Mouse (Mus musculus): ENCODE results near the gene Epo. TPM values are rescaled to one million over a fixed set of nuclear protein-coding genes. Genes with fewer than 3 reads are reported as not detected.
A peak's percentile ranks its signal among the peaks of the same experiment; 100 is the strongest.

The Epo gene
- total RNA-seq, 2 experiments from 2014 or later, result not detected

GRCm38 (mm10) chr5:137481897-137482296, 51.1 kb downstream of the Epo start:
- DNase-seq (ENCODE audit: low spot score in 2 of 2), result no peak

DNA sequence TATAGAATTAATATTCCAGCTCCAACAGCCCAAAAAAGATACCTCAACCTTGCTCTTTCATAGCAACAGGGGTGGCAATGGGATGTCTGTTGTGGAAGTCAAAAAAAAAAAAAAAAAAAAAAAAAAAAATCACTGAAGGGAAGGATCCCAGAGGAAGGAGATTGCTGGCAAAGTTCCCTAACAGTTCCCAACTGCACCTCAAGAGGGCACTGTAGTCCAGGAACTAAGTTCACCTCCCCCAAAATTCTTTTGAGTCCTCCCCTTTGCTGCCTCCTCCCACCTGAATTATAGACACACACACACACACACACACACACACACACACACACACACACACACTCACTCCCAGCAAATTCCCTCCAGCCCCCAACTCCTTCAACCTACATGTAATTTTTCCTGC, 51.9 kb downstream of the Epo start:
- DNase-seq (ENCODE audit: low spot score in 2 of 2), result peak; percentile 64 to 93

- DNase-seq (ENCODE audit: low spot score in 2 of 2), result no peak
These were observed 56.1 kb downstream of the Epo start, which contains the start of gene Zan for GRCm38 (mm10) chr5:137476964-137477363. Zan (minus strand) TSS chr5:137477064.

DNA sequence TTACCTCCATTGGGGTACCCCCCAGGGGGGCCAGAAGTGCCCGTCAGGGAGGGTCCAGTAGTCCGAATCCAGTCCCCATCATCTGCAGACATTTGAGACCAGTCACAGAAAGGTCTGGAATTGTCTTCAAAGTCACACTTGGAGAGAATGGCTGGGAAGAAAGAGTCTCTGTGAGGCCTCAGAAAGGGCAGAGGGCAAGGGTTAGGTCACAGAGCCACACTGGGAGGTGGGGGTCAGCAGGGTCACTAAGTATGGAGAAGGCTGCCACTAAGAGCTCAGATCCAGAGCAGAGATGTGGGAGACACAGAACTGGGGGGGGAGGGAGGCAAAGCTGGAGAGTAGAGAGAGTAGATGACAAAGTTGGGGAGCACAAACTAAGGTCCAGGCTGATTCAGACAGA, 58.7 kb downstream of the Epo start:
- no peak for DNase-seq (ENCODE audit: low spot score in 2 of 2)

DNA sequence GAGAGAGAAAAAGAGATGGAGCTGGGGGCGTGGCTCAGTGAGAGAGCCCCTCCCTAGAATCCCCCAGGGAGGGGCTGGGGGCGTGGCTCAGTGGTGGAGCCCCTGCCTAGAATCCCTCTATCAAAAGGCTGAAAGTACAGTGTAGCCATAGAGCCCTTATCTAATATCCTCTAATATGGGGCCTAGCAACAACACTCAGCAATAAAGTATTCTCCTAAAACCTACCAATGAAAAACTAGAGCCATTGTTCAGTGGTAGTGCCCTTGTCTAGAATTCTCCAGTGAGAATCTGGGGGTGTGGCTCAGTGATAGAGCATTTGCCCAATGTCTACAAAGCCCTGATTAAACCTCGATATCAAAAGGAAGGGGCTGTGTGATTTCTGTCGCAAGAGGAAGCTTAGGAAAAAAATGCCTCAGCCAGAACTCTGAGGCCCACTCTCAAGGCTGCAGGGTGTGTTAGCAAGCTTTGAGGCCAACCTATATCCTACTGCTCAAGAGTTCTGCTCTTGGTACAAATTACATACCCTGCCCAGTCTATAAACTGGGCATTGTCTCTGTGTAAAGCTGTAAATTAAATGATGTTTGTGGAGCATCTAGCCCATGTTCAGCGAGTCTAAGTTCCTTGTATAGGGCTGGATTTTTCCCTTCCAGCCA, 60.7 kb downstream of the Epo start:
- DNase-seq (ENCODE audit: low spot score in 2 of 2), result no peak

GRCm38 (mm10) chr5:137466946-137467345, 66.1 kb downstream of the Epo start:
- DNase-seq (ENCODE audit: low spot score in 2 of 2), result no peak

DNA sequence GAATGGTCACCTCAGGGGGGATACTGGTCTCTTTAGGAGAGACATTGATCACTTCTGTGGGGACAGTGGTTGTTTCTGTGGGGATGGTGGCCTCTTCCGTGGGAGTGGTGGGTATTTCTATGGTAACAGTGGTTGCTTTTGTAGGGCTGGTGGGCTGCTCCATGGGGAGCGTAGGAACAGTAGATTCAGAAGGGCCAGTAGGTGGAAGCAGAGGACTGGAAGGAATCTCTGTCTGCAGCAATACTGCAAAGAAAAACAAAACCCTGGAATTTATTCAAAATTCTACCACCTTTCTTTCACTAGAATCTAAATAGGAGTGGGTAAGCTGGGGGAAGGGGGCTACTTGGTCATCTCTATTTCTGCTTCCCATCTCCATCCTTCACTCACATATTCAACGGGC, 68.0 kb downstream of the Epo start:
- peak in 1 of 2 experiments; percentile 44 for DNase-seq (ENCODE audit: low spot score in 2 of 2)

DNA sequence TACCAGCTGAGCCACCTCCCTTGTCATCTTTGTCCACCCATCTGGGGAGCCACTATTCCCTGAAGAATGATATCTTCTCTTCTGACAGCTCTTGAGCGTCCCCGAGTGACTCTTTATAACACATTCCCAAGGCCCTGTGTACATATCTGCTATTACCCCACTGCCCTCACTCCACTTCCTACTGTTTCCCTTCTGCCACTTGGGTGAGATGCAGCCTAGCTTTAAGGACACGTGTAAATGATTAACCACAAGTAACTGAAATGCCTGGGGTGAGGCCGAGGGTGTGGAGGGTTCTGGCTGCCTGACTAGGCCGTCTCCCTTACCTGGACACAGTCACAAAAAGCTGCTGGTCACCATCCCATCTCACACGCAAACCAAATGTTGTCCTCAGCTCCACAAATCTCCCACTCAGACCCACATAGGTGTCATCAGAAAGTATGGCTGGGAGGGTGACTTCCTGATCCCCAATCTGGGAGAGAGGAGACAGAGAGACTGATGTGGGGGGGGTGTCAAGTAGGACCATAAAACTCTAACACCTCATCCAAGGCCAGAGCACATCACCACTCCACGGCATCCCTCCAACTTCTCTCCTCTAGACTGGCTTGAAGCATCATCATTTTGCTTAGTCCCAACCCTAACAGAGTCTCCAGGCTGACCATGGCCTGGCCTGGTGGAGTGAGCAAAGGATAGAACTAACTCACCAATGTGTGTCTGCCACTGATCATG, 77.0 kb downstream of the Epo start:
- no peak for DNase-seq (ENCODE audit: low spot score in 2 of 2)

DNA sequence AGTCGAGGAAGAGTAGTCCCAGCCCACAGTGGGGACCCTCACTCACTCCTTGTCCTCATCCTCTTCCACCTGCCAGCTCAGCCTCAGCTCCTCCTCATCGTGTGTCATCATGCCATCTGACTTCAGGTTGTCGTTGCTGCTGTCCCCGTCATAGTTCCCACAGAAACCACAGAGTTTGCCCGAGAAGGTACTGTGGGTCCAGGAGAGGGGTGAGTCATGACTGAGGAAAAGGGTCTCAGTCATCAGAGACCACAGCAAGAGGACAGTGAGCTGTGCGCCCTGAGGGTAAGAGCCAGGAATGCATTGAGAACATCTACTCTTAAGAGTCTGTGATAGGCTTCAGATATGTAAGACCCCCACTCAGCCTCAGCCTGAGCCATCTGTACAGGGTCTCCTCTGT, 77.8 kb downstream of the Epo start:
- no peak for DNase-seq (ENCODE audit: low spot score in 2 of 2)

DNA sequence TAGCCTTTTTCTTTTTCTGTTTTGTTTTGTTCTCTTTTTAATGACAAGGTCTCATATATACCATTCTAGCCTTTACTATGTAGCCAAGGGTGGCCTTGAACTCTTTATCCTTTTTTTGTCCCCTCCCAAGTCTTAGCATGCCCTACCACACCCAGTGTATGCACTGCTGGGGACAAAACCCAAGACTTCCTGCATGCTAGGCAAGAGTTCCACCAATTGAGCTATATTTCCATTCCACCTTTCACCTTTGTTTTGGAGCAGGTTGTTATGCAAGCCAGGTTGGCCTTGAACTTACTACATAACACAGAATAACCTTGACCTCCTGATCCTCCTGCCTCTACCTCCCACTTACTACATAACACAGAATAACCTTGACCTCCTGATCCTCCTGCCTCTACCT, 87.5 kb downstream of the Epo start:
- no peak for DNase-seq (ENCODE audit: low spot score in 2 of 2)

DNA sequence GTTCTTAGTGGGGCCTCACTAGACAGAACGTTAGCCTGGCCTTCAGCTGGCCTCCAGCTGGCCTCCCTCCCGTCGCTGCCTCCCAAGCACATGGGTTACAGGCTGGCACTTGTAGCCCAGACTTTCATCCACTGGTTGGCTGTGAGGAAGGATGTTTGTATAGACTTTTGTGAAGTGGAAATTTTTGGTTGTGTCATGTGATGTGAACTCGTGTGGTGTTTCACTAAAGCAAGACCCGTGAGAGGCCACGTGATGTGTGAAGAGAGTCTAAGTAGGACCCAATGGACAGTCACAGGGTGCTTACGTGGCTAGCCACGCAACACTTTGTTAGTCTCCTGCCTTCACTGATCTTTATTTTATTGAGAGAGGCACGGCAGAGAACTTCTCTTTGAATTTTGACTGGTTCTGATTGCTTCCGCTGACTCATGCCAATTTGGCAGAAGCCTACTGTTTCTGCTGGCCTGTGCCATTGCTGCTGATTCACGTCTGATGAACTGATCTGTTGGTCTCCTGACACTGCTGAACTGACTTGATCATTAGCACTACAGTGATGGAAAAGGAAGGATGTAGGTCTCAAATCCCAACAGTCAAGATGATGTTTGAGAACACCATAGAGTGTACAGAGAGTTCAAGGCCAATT, 92.7 kb downstream of the Epo start:
- DNase-seq (ENCODE audit: low spot score in 2 of 2), result peak in 1 of 2 experiments; percentile 21

DNA sequence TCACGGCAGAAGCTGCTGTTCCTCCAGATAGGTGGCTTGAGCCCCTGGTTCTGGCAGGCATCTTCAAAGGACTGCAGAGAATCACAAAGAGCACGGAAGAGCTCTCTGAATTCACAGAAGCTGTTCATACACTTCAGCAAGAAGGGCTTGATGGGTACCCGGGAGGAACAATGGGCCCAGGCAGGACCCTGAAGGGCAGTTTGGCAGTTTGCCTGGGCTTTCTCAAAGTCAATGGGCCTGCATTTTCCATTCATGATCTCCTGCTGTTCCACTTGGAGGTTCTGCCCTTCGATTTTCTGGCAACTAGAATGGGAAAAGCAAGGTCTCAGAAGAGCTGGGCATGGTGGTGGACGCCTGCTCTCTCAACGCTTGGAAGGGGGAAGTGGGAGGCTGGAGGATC, 99.2 kb downstream of the Epo start:
- peak in 1 of 2 experiments; percentile 16 for DNase-seq (ENCODE audit: low spot score in 2 of 2)

Small RNA genes within 50 kb of the gene (microRNA-seq; reads per million reads assigned to microRNA genes)
- 0.99 to 1.2 reads per million in 2 experiments for gene Mir6418

Other genes starting within 250 kb of the Epo start
- gene Ache, start 245.7 kb downstream of the Epo start, total RNA-seq (2021), result 10 to 100 TPM; 55.3 to 56.2 TPM
- 10 to 100 TPM; 10.9 to 11.7 TPM for gene Ufsp1, start 238.6 kb downstream of the Epo start, total RNA-seq (2021)
- 100 to 1,000 TPM; 202 to 234 TPM for gene Srrt, start 225.6 kb downstream of the Epo start, total RNA-seq (2021)
- gene Trip6, start 218.8 kb downstream of the Epo start, total RNA-seq (2021), result 1 to 10 TPM; 5.4 to 6.2 TPM
- 10 to 100 TPM; 21.6 to 23.7 TPM for gene Slc12a9, start 199.6 kb downstream of the Epo start, total RNA-seq (2021)
- 1 to 10 TPM; 4.5 to 4.7 TPM for gene Ephb4, start 183.1 kb downstream of the Epo start, total RNA-seq (2021)
- gene Zan, start 56.2 kb downstream of the Epo start, total RNA-seq (2021), result under 1 TPM; 0.15 to 0.33 TPM
- gene Pop7, start 30.7 kb downstream of the Epo start, total RNA-seq (2021), result 10 to 100 TPM; 33.2 to 34.6 TPM
- 10 to 100 TPM; 64.1 to 65.4 TPM for gene Gigyf1, start 14.7 kb downstream of the Epo start, total RNA-seq (2021)
- gene Gnb2, start 268 bp upstream of the Epo start, total RNA-seq (2021), result 100 to 1,000 TPM; 573 to 580 TPM
- 100 to 1,000 TPM; 118 to 136 TPM for gene Actl6b, start 20.3 kb upstream of the Epo start, total RNA-seq (2021)
- 10 to 100 TPM; 14.6 to 15.2 TPM for gene Tfr2, start 36.6 kb upstream of the Epo start, total RNA-seq (2021)
- gene Mospd3, start 67.8 kb upstream of the Epo start, total RNA-seq (2021), result 10 to 100 TPM; 20.9 to 25.2 TPM
- 1 to 10 TPM; 6.1 to 7.5 TPM for gene Pcolce, start 80.5 kb upstream of the Epo start, total RNA-seq (2021)
- gene Fbxo24, start 95.8 kb upstream of the Epo start, total RNA-seq (2021), result under 1 TPM; 0.20 to 0.47 TPM
- 10 to 100 TPM; 18.9 to 24.2 TPM for gene Lrch4, start 95.9 kb upstream of the Epo start, total RNA-seq (2021)
- gene Gm20605, start 95.9 kb upstream of the Epo start, total RNA-seq (2021), result 10 to 100 TPM; 13.5 to 21.4 TPM
- gene Sap25, start 108.1 kb upstream of the Epo start, total RNA-seq (2021), result 1 to 10 TPM; 8.2 to 9.5 TPM
- under 1 TPM; 0.30 to 0.53 TPM for gene Irs3, start 112.5 kb upstream of the Epo start, total RNA-seq (2021)
- gene Agfg2, start 151.5 kb upstream of the Epo start, total RNA-seq (2021), result 10 to 100 TPM; 72.6 to 73.5 TPM
- 10 to 100 TPM; 72.6 to 74.4 TPM for gene Nyap1, start 208.4 kb upstream of the Epo start, total RNA-seq (2021)
- gene Tsc22d4, start 212.5 kb upstream of the Epo start, total RNA-seq (2021), result 100 to 1,000 TPM; 164 to 187 TPM
- 10 to 100 TPM; 23.1 to 26.4 TPM for gene Ppp1r35, start 245.6 kb upstream of the Epo start, total RNA-seq (2021)

All from layer of hippocampus, adult 18-20 months (tissue).